Mouse (Mus musculus) CD4-positive, CD25-positive, alpha-beta regulatory T cell, adult 4 months (primary cell): ENCODE data around the gene Gal3st2b. TPM values are rescaled to one million over a fixed set of nuclear protein-coding genes. Genes with fewer than 3 reads are reported as not detected.
"Not testable (repeated sequence)": the region's sequence is repeated elsewhere in the genome, so short reads cannot be mapped to it uniquely, and the experiment has no call there.

Source experiments
- ATAC-seq: one replicate; pipeline ENCODE4 v1.8.0; 2017
- polyA plus RNA-seq, 2 experiments: library from polyadenylated mRNA; unstranded; fragments of 100-300 nt; shearing (Covaris generic); gene quantifications; one replicate each; pipeline ENCODE4 v1.2.1; 2017

The Gal3st2b gene
- not detected for polyA plus RNA-seq

- ATAC-seq, result not testable (repeated sequence)
Measured at GRCm38 (mm10) chr1:93918011-93918410, at the start of gene Gal3st2b. Gene Gal3st2b (plus strand): TSS chr1:93918311.

- ATAC-seq, result not testable (repeated sequence)
Measured at GRCm38 (mm10) chr1:93871594-93872105, 46.5 kb upstream of the Gal3st2b start.

GRCm38 (mm10) chr1:93874405-93874804 lies 43.7 kb upstream of the Gal3st2b start:
- not testable (repeated sequence) for ATAC-seq

GRCm38 (mm10) chr1:93881778-93882177 lies 36.3 kb upstream of the Gal3st2b start:
- not testable (repeated sequence) for ATAC-seq

GRCm38 (mm10) chr1:93890936-93891335 lies 27.2 kb upstream of the Gal3st2b start:
- ATAC-seq, result not testable (repeated sequence)

- not testable (repeated sequence) for ATAC-seq
Measured at GRCm38 (mm10) chr1:93897395-93897794, 20.7 kb upstream of the Gal3st2b start.

- ATAC-seq, result not testable (repeated sequence)
Measured at GRCm38 (mm10) chr1:93901291-93901690, 16.8 kb upstream of the Gal3st2b start.

- ATAC-seq, result not testable (repeated sequence)
Measured at GRCm38 (mm10) chr1:93906690-93907089, 11.4 kb upstream of the Gal3st2b start.

GRCm38 (mm10) chr1:93908977-93909586 lies 9.0 kb upstream of the Gal3st2b start:
- peak; percentile 83 for ATAC-seq

GRCm38 (mm10) chr1:93911877-93912276 lies 6.2 kb upstream of the Gal3st2b start:
- peak; percentile 70 for ATAC-seq

- ATAC-seq, result not testable (repeated sequence)
Measured at GRCm38 (mm10) chr1:93917160-93917559, 951 bp upstream of the Gal3st2b start.

GRCm38 (mm10) chr1:93918775-93919174 lies 664 bp downstream of the Gal3st2b start:
- not testable (repeated sequence) for ATAC-seq

- not testable (repeated sequence) for ATAC-seq
Measured at GRCm38 (mm10) chr1:93919321-93919720, 1.2 kb downstream of the Gal3st2b start.

GRCm38 (mm10) chr1:93922609-93923008 lies 4.5 kb downstream of the Gal3st2b start:
- not testable (repeated sequence) for ATAC-seq

- ATAC-seq, result not testable (repeated sequence)
Measured at GRCm38 (mm10) chr1:93923098-93923497, 5.0 kb downstream of the Gal3st2b start.

GRCm38 (mm10) chr1:93935378-93935777 lies 17.3 kb downstream of the Gal3st2b start:
- ATAC-seq, result not testable (repeated sequence)

GRCm38 (mm10) chr1:93937807-93938206 lies 19.7 kb downstream of the Gal3st2b start:
- ATAC-seq, result not testable (repeated sequence)

- not testable (repeated sequence) for ATAC-seq
Measured at GRCm38 (mm10) chr1:93938415-93938814, 20.3 kb downstream of the Gal3st2b start.

GRCm38 (mm10) chr1:93949087-93949486 lies 31.0 kb downstream of the Gal3st2b start:
- not testable (repeated sequence) for ATAC-seq

GRCm38 (mm10) chr1:93966489-93966888 lies 48.4 kb downstream of the Gal3st2b start:
- not testable (repeated sequence) for ATAC-seq

GRCm38 (mm10) chr1:93970380-93970779 lies 52.3 kb downstream of the Gal3st2b start:
- ATAC-seq, result not testable (repeated sequence)

- not testable (repeated sequence) for ATAC-seq
Measured at GRCm38 (mm10) chr1:93970797-93971196, 52.7 kb downstream of the Gal3st2b start.

- ATAC-seq, result not testable (repeated sequence)
Measured at GRCm38 (mm10) chr1:93975764-93976163, 57.7 kb downstream of the Gal3st2b start.

- peak; percentile 77 for ATAC-seq
Measured at GRCm38 (mm10) chr1:93978287-93978686, 60.2 kb downstream of the Gal3st2b start.
